Mouse (Mus musculus): ENCODE measurements around the gene Nlgn1. TPM values are rescaled to one million over a fixed set of nuclear protein-coding genes. Genes with fewer than 3 reads are reported as not detected.

Gene Nlgn1
- polyA plus RNA-seq, 1 experiment from 2014 or later: 1.9 TPM

DNA sequence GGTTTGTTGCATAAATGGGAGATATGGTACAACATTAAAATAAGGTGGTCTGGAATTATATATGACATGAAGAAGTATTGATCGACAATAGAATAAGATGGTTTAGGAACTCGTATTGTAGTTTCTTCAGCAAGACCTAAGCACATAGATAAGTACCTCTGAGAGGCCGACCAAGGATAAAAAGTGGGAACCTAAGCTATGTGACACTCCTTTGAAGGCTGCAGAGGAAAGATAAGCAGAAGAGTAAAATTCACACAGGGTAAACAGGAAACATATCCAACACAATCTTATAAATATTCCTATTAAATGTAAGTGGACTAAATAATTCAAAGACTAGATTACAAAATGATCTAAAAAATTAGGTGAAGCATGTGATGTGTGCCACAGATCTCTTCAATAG lies 151.2 kb downstream of the Nlgn1 start:
- Histone ChIP-seq H3K27me3 (no peaks in the 10 kb centered on the region), H3K27ac (replicated peaks) (no peak overlapping the region), H3K4me3 (replicated peaks) (no peak overlapping the region), H3K9ac (no peak overlapping the region), H3K36me3 (no peaks in the 10 kb centered on the region), H3K4me2 (replicated peaks) (no peak overlapping the region), H3K9me3 (replicated peaks) (no peaks in the 10 kb centered on the region), H3K4me1 (no peaks in the 10 kb centered on the region)
- 95% methylated on average over 3 of the region's 3 CpGs for WGBS
- no peak for ATAC-seq (ENCODE audit: insufficient number of reproducible peaks, low FRiP score, low TSS enrichment, low read depth)

DNA sequence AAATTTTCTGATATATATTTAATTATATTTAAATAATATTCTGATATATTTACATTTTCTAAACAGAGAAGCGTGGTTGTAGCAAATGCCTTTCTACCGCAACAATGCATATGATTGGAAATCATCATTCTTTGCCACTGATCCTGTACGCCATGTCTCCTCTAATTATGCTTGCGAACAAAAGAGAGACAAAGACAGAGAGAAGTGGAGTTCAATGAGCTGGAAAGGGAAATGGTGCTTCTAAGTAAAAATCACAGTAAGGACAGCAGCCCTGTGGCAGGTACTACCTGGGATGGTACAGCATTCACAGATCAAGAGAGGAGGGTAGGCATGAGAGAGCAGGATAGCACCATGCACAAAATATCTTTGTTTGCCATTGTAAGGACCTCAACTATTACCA lies 156.9 kb downstream of the Nlgn1 start:
- H3K4me2 ChIP-seq (replicated peaks): no peak overlapping the region
- no peaks in the 10 kb centered on the region for H3K9me3 ChIP-seq (replicated peaks)
- no peaks in the 10 kb centered on the region for H3K27me3 ChIP-seq
- no peaks in the 10 kb centered on the region for H3K4me1 ChIP-seq
- 93% methylated on average over 4 of the region's 4 CpGs for WGBS
- ATAC-seq (ENCODE audit: insufficient number of reproducible peaks, low FRiP score, low TSS enrichment, low read depth): no peak
- H3K27ac ChIP-seq (replicated peaks): no peak overlapping the region
- H3K4me3 ChIP-seq (replicated peaks): no peak overlapping the region
- no peak overlapping the region for H3K9ac ChIP-seq
- H3K36me3 ChIP-seq: no peaks in the 10 kb centered on the region

DNA sequence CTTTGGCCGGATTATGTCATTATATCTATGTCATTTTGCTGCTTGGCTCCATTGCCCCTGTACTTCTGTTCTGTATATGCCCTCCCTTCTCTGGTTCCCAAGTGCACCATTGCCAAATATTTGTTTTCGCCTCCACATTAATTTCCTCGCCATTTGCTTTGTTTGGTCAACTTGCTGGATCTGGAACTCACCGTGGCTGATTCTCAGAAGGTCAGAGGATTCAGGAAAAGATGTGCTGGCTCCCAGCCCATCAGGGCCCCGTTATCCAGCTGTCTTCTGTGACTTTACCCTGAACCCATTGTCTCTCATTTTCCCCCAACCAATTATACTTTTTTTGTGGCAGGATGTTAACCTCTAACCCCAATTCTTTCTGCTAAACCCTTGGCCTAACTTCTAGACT lies 158.0 kb downstream of the Nlgn1 start:
- no peaks in the 10 kb centered on the region for H3K36me3 ChIP-seq
- no peak overlapping the region for H3K4me2 ChIP-seq (replicated peaks)
- no peaks in the 10 kb centered on the region for H3K27me3 ChIP-seq
- H3K9ac ChIP-seq: no peak overlapping the region
- ATAC-seq (ENCODE audit: insufficient number of reproducible peaks, low FRiP score, low TSS enrichment, low read depth): no peak
- H3K27ac ChIP-seq (replicated peaks): no peak overlapping the region
- no peak overlapping the region for H3K4me3 ChIP-seq (replicated peaks)
- 62% methylated on average over 5 of the region's 5 CpGs for WGBS
- H3K9me3 ChIP-seq (replicated peaks): no peaks in the 10 kb centered on the region
- H3K4me1 ChIP-seq: no peaks in the 10 kb centered on the region

DNA sequence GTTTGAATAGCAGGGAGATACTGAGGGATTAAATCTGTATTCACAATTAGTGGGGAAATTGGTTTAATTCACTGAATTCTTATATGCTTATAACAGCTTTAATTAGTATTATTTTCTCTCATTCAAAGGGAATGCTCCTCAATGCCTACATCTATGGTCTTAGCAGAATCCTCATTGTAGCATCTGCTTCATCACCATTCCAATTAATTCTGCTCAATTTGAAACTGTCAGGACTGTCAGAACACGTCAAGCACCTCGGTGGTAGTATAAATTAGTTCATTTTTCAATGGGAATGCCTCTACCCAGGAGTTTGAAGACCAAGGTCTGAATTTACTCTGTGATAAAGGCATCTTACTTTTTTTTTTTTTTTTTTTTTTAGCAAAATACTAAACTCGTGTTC lies 158.6 kb downstream of the Nlgn1 start:
- H3K4me2 ChIP-seq (replicated peaks): no peak overlapping the region
- H3K27ac ChIP-seq (replicated peaks): no peak overlapping the region
- H3K4me3 ChIP-seq (replicated peaks): no peak overlapping the region
- H3K9ac ChIP-seq: no peak overlapping the region
- no peak for ATAC-seq (ENCODE audit: insufficient number of reproducible peaks, low FRiP score, low TSS enrichment, low read depth)
- H3K9me3 ChIP-seq (replicated peaks): no peaks in the 10 kb centered on the region
- no peaks in the 10 kb centered on the region for H3K36me3 ChIP-seq
- no peaks in the 10 kb centered on the region for H3K4me1 ChIP-seq
- WGBS: 71% methylated on average over 3 of the region's 3 CpGs
- H3K27me3 ChIP-seq: no peaks in the 10 kb centered on the region

DNA sequence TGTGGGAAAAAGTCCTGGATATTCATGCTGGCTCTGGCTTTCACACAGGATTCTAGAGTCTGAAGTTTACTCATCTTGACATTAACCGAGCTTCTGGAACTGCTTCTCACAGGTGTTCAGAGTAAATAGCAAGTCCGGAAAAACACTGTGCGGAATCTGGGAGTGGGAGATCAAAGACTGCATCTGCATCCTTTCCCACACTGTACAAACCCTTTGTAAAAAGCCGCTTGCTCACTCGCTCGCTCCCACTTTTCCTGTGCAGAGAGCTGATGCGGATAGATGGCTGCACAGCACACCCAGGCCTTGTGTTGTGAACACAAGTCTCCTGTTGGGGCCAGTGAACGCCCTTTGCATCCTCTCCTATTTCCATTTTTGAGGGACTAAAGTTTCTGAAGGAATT lies 165.5 kb downstream of the Nlgn1 start:
- Histone ChIP-seq H3K27ac (replicated peaks) (no peak overlapping the region), H3K9me3 (replicated peaks) (no peaks in the 10 kb centered on the region), H3K27me3 (no peaks in the 10 kb centered on the region), H3K4me2 (replicated peaks) (no peak overlapping the region), H3K4me1 (no peaks in the 10 kb centered on the region), H3K9ac (no peak overlapping the region), H3K36me3 (no peaks in the 10 kb centered on the region), H3K4me3 (replicated peaks) (no peak overlapping the region)
- 76% methylated on average over 8 of the region's 8 CpGs for WGBS
- ATAC-seq (ENCODE audit: insufficient number of reproducible peaks, low FRiP score, low TSS enrichment, low read depth): no peak

DNA sequence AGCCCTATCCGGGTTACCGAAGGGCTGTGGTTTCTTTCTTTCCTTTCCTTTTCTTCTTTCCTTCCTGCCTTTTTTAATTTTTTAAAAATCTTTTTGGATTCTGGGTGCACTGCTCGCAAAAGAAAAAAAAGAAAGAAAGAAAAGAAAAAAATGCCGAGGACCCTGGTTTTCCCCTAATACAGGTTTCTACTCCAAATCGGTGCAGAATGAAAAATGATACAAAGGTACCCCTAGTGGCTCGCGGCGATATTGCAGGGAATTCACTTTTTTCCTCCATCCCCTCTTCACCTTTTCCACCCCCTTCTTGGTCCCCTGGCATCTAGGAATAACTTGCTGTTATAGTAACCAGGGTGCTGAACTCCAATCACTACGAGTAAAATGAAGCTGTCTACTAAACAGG lies 178.5 kb downstream of the Nlgn1 start:
- Histone ChIP-seq H3K27me3 (no peaks in the 10 kb centered on the region), H3K9ac (peak overlapping the region; percentile 35), H3K9me3 (replicated peaks) (no peaks in the 10 kb centered on the region), H3K4me1 (0 out of 2 replicates have a peak, but pooled peaks cover 4% of the 10 kb centered on the region), H3K27ac (replicated peaks) (no peak overlapping the region), H3K36me3 (no peaks in the 10 kb centered on the region), H3K4me3 (replicated peaks) (peak overlapping the region; percentile 55), H3K4me2 (replicated peaks) (peak overlapping the region; percentile 88)
- under 1% methylated on average over 9 of the region's 9 CpGs for WGBS
- ATAC-seq (ENCODE audit: insufficient number of reproducible peaks, low FRiP score, low TSS enrichment, low read depth): no peak

DNA sequence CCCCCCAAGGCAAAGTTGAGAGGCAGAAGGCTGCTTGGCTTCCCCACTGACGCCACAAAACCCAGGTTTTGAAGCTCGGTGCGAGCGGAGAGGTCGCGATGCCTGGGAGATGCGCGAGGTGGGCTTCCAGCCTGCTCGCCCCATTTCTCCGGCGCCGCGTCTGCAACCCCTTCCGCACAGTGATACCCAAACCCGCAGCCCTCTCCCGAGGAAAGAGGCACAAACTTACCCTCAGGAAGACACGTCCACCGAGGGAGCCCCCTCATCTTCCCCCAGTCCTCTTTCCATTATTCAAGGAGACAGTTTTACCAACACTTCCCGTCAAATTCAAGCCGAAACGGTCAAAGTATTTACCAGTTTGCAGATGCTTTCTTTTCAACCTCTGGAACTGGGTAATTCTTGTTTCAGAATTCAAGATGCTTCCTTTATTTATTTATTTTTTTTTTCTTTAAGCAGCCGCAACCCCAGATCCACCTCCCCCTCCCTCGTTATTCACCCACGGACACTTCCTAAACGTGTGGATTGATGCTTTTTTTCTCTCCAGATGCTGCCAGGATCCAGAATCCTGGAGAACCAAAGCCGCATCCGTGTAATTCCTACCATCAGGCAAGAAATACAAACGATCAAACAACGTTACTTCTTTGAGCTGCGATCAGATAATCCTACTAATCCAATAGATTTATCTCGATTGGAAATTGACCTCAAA lies 179.1 kb downstream of the Nlgn1 start:
- Histone ChIP-seq H3K4me2 (replicated peaks) (peak overlapping the region; percentile 88), H3K9me3 (replicated peaks) (no peaks in the 10 kb centered on the region), H3K27me3 (no peaks in the 10 kb centered on the region), H3K27ac (replicated peaks) (no peak overlapping the region), H3K36me3 (no peaks in the 10 kb centered on the region), H3K4me3 (replicated peaks) (peak overlapping the region; percentile 55), H3K9ac (peak overlapping the region; percentile 35), H3K4me1 (0 out of 2 replicates have a peak, but pooled peaks cover 4% of the 10 kb centered on the region)
- ATAC-seq (ENCODE audit: insufficient number of reproducible peaks, low FRiP score, low TSS enrichment, low read depth): no peak
- WGBS: under 1% methylated on average over 31 of the region's 31 CpGs

DNA sequence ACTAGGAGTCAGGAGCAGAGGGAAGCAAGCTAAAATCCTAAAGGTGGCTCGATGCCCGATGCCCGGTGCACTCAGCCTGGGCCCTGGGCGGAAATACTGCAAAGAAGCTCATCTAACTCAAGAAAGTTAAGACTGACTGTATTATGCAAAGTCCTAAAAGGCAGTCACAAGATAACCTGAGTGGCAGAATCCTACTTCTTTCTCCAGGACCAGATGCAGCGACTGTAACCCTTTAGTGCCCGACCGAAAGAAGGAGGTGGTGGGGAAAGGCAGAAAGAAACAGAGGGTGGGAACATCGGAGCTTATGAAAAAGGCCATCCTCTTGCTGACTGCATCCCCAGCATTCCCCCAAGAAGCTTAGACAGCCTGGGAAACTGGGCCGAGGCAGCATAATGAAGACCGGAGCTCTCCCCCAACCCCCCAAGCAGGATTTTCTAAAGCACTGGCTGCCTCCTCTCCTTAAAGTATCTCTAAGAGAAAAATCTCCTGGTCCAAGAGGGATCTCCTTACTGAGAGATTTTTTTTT lies 179.7 kb downstream of the Nlgn1 start:
- Histone ChIP-seq H3K9ac (peak overlapping the region; percentile 35), H3K4me2 (replicated peaks) (peak overlapping the region; percentile 88), H3K4me1 (0 out of 2 replicates have a peak, but pooled peaks cover 4% of the 10 kb centered on the region), H3K27me3 (no peaks in the 10 kb centered on the region), H3K9me3 (replicated peaks) (no peaks in the 10 kb centered on the region), H3K27ac (replicated peaks) (no peak overlapping the region), H3K4me3 (replicated peaks) (peak overlapping the region; percentile 55), H3K36me3 (no peaks in the 10 kb centered on the region)
- ATAC-seq (ENCODE audit: insufficient number of reproducible peaks, low FRiP score, low TSS enrichment, low read depth): no peak
- WGBS: 2% methylated on average over 10 of the region's 10 CpGs

DNA sequence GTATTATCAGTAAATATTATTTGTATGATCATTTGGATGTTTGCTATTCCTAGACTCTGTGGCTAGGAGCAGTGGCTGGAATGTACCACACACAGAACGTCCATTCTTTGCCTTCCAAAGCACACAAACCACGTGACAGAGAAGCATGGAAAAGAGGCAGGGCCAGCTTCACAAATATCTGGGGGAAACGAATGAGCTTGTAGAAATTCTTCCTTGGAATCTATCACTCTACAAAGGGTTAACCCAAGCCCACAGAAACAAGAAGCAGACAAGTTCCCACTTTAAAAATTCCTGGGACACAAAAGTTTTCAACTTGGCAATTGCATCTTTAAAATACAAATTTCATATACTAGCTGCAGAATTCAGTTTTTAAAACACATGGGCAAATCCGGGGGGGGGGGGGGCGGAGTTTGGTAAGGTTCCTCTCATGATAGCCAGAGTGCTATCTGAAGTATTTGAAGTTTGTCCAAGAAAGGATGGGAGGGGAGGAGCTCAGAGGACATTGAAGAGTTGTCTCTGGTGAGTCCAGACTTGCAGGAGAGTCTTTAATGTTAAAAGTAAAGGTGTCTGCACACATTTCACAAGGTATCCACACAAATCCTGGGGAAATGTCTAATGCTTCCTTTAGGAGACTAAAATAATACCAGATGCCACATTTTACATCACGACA lies 180.8 kb downstream of the Nlgn1 start:
- ATAC-seq (ENCODE audit: insufficient number of reproducible peaks, low FRiP score, low TSS enrichment, low read depth): no peak
- no peaks in the 10 kb centered on the region for H3K36me3 ChIP-seq
- 0 out of 2 replicates have a peak, but pooled peaks cover 4% of the 10 kb centered on the region for H3K4me1 ChIP-seq
- no peak overlapping the region for H3K9ac ChIP-seq
- no peak overlapping the region for H3K27ac ChIP-seq (replicated peaks)
- WGBS: 35% methylated on average over 6 of the region's 6 CpGs
- H3K27me3 ChIP-seq: no peaks in the 10 kb centered on the region
- H3K4me2 ChIP-seq (replicated peaks): 0 out of 2 replicates have a peak overlapping the region, but pooled peaks have one; percentile 1
- no peaks in the 10 kb centered on the region for H3K9me3 ChIP-seq (replicated peaks)
- H3K4me3 ChIP-seq (replicated peaks): no peak overlapping the region; the same call in 1 of the 2 replicates

DNA sequence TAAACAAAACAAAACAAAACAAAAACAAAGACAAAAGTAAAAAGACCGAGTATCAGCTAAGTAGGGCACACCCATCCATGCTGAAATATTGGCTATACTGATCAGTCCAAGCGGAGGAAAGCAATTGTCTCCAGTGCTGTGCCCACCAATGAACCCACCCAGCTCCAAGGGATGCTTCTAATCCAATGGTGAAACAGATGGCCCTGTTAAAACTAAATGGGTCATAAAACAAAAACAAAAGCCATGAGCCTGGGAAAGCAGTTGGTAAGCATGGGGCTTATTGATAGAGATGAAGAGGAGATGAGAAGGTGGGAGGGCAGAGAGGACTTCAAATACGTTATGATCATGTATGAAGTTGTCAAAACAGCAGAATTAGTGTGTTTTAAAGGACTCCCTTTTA lies 186.1 kb downstream of the Nlgn1 start:
- H3K4me2 ChIP-seq (replicated peaks): no peak overlapping the region
- WGBS: 71% methylated on average over 3 of the region's 3 CpGs
- no peaks in the 10 kb centered on the region for H3K36me3 ChIP-seq
- H3K27ac ChIP-seq (replicated peaks): no peak overlapping the region
- no peak overlapping the region for H3K4me3 ChIP-seq (replicated peaks)
- no peaks in the 10 kb centered on the region for H3K27me3 ChIP-seq
- H3K9ac ChIP-seq: no peak overlapping the region
- H3K4me1 ChIP-seq: no peaks in the 10 kb centered on the region
- no peaks in the 10 kb centered on the region for H3K9me3 ChIP-seq (replicated peaks)
- ATAC-seq (ENCODE audit: insufficient number of reproducible peaks, low FRiP score, low TSS enrichment, low read depth): no peak

DNA sequence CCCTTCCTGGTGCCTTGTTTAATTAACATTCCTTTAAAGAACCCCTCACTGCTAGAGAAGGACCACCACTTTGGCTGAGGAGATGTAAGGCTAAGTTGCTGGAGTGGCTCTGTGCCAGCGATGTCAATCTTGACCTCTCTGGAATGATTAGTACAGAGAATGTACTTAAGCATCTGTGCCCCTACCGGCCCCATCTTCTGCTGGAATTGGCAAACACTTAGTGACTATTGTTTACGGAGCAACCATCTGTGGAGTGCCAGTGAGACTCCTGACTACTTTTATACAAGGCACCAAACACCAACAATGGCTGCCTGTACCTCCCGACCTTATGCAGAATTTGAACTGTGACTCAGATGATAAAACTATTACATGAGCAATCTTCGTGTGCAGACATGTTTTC lies 186.8 kb downstream of the Nlgn1 start:
- ATAC-seq (ENCODE audit: insufficient number of reproducible peaks, low FRiP score, low TSS enrichment, low read depth): no peak

More for the DNA sequence above, 186.8 kb downstream of the Nlgn1 start:
- no peak overlapping the region for H3K27ac ChIP-seq (replicated peaks)
- no peaks in the 10 kb centered on the region for H3K9me3 ChIP-seq (replicated peaks)
- H3K9ac ChIP-seq: no peak overlapping the region
- H3K36me3 ChIP-seq: no peaks in the 10 kb centered on the region
- H3K4me1 ChIP-seq: no peaks in the 10 kb centered on the region
- no peak overlapping the region for H3K4me3 ChIP-seq (replicated peaks)
- WGBS: 77% methylated on average over 5 of the region's 5 CpGs
- no peaks in the 10 kb centered on the region for H3K27me3 ChIP-seq
- no peak overlapping the region for H3K4me2 ChIP-seq (replicated peaks)
